Mouse (Mus musculus) embryonic stem cell, embryonic (primary cell): Measurements from ENCODE around the gene Ctr9.

Experiments
- CTCF ChIA-PET, 4 experiments: fragments of 300-600 bp in 2 of 4; fragments of 350-600 bp in 2 of 4; sonication (Branson Sonifier 250); formaldehyde crosslinking; loops; one replicate each; lab custom pipeline; 2022; ENCODE audit warnings: inconsistent platforms in 2 of 4; lab: Charles Lee
- POLR2A ChIA-PET, 4 experiments: fragments of 300-600 bp in 2 of 4; fragments of 350-600 bp in 2 of 4; sonication (Branson Sonifier 250); formaldehyde crosslinking; loops; one replicate each; lab custom pipeline; 2022; ENCODE audit warnings: antibody characterized with exemption in 4 of 4, inconsistent platforms in 1 of 4; lab: Charles Lee

The Ctr9 gene

DNA sequence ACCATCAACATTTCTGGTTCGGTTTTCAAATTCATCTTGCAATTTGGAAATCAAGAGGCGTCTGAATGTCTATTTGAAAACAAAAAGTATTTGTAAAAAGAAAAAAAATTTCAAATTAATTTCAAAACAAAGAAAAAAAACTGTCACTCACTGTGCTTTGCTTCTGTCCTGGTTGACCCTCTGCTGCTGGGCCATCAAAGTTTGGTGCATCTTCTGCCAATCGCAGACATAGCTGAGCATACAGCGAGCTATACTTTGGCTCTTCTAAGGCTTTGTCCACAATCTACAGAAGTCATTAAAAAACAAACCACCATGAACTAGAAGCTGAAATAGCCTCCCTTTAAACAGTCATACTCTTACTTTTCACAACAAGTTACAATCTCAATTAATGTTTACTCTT is 49.5 kb downstream of the Ctr9 start:
- ChIA-PET POLR2A (interaction anchor here in 3 of 4 experiments (0.7 to 4.3 kb wide), 19 partner anchors 9 to 224 kb away, joined by 3 to 83 read pairs (median 4); partner anchors contain the start of gene Ctr9 (in 2 of the 3)), CTCF (interaction anchor here in 1 of 4 experiments (2.2 kb wide), 1 partner anchor 29 kb away, joined by 6 read pairs; no protein-coding TSS in a partner anchor)

DNA sequence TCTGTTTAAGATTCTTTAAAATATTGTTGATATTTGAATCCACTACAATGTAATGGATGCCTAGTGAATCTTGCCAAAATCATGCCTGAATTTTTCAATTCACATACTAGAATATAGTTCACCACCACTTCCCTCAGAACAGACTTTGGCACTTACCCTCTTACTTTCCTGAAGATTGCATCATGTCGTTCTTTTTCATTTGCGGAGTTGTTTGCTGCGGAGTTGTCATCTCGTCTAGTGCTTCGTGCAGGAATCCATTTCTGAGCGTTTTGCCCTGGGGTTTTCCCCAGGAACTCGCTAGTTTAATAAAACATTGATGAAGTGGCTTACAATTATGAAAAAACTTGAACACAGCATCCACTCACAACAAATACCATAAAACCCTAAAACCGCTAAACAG is 51.3 kb downstream of the Ctr9 start:
- CTCF ChIA-PET = no interaction called here
- POLR2A ChIA-PET = interaction anchor here in 3 of 4 experiments (0.6 to 4.3 kb wide), 11 partner anchors 10 to 850 kb away, joined by 3 to 83 read pairs (median 8); partner anchors contain the start of gene Ctr9 (in 1 of the 3)

DNA sequence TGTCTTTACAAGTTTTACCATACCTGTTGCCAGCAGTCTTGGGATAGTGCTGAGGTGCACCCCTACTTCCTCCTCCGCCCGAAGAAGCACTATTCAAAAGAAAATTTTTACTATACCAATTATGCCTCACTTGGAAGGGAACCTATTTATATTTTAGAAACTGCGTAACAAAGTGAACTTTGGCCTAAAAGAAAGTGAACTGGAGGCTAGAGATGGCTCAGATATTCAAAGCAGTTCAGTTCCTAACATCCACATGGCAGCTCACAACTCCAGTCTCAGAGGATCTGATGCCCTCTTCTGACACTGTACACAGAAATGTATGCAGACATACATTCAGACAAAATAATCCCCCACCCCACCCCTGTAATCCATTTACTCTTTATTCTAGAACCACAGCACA is 52.1 kb downstream of the Ctr9 start:
- ChIA-PET POLR2A (interaction anchor here in 3 of 4 experiments (1.0 to 6.4 kb wide), 11 partner anchors 10 to 54 kb away, joined by 3 to 143 read pairs (median 8); partner anchors contain the start of gene Ctr9 (in 2 of the 3)), CTCF (no interaction called here)

DNA sequence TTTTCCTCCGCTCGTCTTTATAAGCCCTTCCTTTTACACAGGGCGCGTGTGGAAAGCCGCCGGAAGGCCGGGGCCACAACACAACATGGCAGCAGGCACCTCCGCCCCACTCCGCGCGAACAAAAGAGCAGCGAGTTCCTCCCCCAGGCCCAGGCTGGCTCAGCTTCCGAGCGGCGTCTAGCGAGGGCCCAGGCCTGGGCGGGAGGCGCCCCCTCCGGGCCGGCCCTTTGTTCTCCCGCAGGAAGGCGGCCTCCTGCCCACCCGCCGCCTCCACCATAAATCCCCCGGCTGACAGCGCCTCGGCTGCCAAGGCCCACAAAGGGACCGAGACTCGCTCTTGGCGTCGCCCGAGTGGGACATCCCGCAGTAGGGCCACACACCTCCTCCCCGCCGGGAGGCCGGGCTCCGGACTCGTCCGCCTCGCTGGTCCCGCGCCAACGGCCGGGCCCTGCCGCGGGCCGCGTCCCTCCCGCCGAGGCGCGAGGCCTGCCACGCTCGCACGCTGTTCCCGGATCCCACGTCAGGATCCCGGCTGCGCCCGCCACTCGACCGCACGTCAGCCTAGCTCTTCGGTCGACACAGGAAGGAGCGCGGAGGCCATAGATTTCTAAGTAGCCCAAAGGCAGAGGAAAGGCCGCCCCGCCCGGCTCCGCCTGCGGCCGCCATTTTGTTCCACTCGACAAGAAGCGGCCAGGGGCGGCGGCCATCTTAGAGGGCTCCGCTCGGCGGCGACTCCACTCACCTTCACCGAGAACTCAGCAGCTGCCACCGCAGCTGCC is 53.5 kb downstream of the Ctr9 start:
- POLR2A ChIA-PET = interaction anchor here (0.5 to 6.4 kb wide), 133 partner anchors 8 to 1563 kb away, joined by 3 to 267 read pairs (median 5); partner anchors contain the start of genes Ampd3 (in 3 of the 4), Ctr9 (in 3 of the 4), Rnf141 (in 3 of the 4) and Zfp143 (in 2 of the 4)
- CTCF ChIA-PET = interaction anchor here in 1 of 4 experiments (0.9 to 1.4 kb wide), 3 partner anchors 20 to 40 kb away, joined by 3 to 4 read pairs (median 3); no protein-coding TSS in a partner anchor

GRCm38 (mm10) chr7:111082822-111083732 is 54.3 kb downstream of the Ctr9 start, which contains the start of gene Eif4g2:
TSS of gene Eif4g2 (minus strand) at chr7:111083030.
- POLR2A ChIA-PET = interaction anchor here (0.6 to 6.4 kb wide), 138 partner anchors 8 to 1564 kb away, joined by 3 to 267 read pairs (median 5); partner anchors contain the start of genes Ampd3 (in 3 of the 4), Ctr9 (in 3 of the 4), Rnf141 (in 3 of the 4) and Zfp143 (in 2 of the 4)
- CTCF ChIA-PET = interaction anchor here in 3 of 4 experiments (0.6 to 1.4 kb wide), 5 partner anchors 21 to 379 kb away, joined by 3 to 4 read pairs (median 3); no protein-coding TSS in a partner anchor

GRCm38 (mm10) chr7:111083733-111084120 is 55.0 kb downstream of the Ctr9 start:
- POLR2A ChIA-PET = interaction anchor here (0.6 to 6.4 kb wide), 62 partner anchors 8 to 1098 kb away, joined by 3 to 267 read pairs (median 8); partner anchors contain the start of genes Ctr9 (in 3 of the 4), Ampd3 (in 2 of the 4), Rnf141 (in 2 of the 4) and Sbf2 (in 1 of the 4)

GRCm38 (mm10) chr7:111084443-111084842 is 55.7 kb downstream of the Ctr9 start:
- ChIA-PET CTCF (no interaction called here), POLR2A (interaction anchor here (0.6 to 6.4 kb wide), 22 partner anchors 8 to 240 kb away, joined by 3 to 267 read pairs (median 8); partner anchors contain the start of genes Ctr9 (in 2 of the 4) and Rnf141 (in 1 of the 4))

More at GRCm38 (mm10) chr7:111083733-111084120, 55.0 kb downstream of the Ctr9 start:
- CTCF ChIA-PET = interaction anchor here in 2 of 4 experiments (0.6 to 1.4 kb wide), 2 partner anchors 39 to 378 kb away, joined by 3 to 4 read pairs; no protein-coding TSS in a partner anchor

GRCm38 (mm10) chr7:111085153-111085552 is 56.4 kb downstream of the Ctr9 start:
- ChIA-PET POLR2A (interaction anchor here in 3 of 4 experiments (0.7 to 6.4 kb wide), 14 partner anchors 9 to 75 kb away, joined by 3 to 267 read pairs (median 6); partner anchors contain the start of gene Ctr9 (in 2 of the 3)), CTCF (no interaction called here)

DNA sequence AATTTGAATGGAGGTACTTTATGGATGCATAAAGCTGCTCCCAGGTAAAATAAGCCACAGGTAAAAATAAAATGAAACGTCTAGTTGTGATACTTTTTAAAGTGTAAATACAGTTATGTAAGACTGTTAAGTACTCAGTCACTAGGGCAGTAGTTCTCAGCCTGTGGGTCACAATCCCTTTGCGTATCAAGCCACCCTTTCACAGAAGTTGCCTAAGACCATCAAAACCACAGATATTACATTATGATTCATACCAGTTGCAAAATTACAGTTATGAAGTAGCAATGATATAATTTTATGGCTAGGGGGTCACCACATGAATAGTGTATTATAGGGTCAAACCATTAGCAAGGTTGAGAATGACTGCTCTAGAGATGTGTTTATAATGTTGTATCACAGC is 66.4 kb downstream of the Ctr9 start:
- CTCF ChIA-PET = no interaction called here
- POLR2A ChIA-PET = interaction anchor here in 2 of 4 experiments (1.9 to 5.1 kb wide), 3 partner anchors 12 to 19 kb away, joined by 4 to 43 read pairs (median 17); partner anchors contain the start of gene Eif4g2 (in 2 of the 2)

DNA sequence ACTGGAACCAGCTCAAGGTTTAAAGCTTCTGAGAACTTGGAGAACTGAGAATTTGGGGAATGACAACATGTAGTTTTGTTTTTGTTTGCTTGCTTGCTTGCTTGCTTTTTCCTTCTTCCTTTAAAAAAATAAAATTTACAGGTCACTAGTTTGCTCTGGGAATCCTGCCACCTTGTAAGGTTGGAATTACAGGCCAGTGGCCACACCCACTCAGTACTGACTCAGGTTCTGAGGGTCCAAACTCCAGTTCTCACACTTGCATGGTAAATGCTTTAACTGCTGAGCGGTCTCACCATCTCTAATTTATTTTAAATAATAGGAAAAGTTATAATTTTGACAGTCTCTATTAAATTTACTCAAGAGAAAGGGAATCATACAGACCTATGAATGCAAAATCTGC is 69.4 kb downstream of the Ctr9 start:
- ChIA-PET CTCF (no interaction called here), POLR2A (interaction anchor here in 2 of 4 experiments (1.5 to 1.6 kb wide), 4 partner anchors 10 to 20 kb away, joined by 3 to 6 read pairs (median 4); partner anchors contain the start of gene Eif4g2 (in 1 of the 2))
